Mouse (Mus musculus): ENCODE data around the gene Gm21797.
"Not testable (repeated sequence)": the region's sequence is repeated elsewhere in the genome, so short reads cannot be mapped to it uniquely, and the experiment has no call there.

Gene Gm21797

DNA sequence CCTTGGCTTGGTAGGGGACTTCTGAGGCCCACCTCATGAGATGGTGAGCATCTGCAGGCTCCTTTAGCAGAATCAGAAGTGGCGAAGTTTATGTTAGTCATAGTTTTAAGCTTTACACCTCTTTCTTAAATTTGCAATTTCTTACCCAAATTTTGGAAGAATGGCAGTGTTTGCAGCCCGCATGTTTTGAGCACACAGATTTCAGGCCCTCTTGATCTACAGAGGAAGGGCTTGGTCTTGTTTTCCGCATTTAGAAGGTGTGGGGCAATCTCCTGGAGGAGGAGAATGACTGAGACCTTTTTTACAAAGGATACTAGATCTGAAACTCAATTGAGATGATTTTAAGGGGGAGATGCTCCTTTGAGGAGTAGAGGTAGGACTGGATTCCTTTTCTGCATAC lies at the start of gene Gm21797:
TSS of gene Gm21797 (minus strand) at position 101 of the 400 bp plus-strand sequence.
- not testable (repeated sequence) for DNase-seq

DNA sequence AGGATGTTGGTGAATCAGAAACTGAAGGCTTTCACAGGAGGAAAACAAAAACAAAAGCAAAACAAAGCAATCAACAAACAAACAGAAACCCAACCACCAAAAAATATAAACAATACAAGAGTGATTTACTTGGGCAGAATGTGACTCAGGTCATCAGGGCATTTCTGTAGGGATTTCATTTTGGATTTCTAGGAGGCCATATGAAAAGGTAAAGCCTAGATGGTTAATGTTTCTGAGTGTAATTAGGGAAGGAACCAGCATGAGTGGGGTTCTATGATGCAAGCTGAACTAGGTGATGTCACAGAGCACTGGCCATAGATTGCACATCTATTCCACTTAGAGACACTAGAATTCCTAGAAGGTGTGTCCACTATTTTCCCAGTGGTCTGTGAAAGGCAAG lies 29.0 kb upstream of the Gm21797 start, which contains the start of gene Gm20795:
TSS of gene Gm20795 (plus strand) at position 301 of the 400 bp plus-strand sequence.
- not testable (repeated sequence) for DNase-seq

Data from thymus, postnatal 36 days (tissue).